In the genomic region with DNA sequence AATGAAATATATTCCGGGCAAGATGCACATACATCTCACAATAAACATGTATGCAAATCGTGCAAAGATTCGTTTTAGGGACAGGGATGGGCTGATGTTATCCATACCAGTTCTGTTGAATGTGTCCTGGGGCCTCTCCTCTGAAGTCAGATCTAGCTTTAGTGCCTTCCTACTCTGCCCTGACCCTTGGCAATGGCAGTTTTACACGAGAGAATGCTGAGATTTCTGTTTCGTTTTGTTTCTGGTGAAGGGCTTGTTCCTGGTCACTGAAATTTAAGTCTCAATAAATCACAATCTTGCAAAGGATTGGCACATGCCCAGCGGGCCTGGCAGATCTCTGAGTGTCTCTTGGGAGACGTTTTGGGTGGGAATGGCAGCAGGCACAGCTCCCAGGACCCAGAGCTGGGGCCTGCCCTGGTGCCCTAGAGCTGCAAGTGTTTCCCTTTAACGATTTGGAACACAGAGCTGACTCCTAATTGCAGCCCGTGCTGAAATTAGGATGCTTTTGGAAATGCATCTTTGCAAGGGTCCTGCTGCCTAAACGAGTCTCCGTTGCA, we compare ENCODE assay signal across 19 mouse cellular contexts.
DNase-seq lines count a peak whose midpoint lies in the region; ATAC-seq lines count a peak whose summit lies in the region.
"Had no signal": no experiment of that assay in that cellular context is flagged by ENCODE, and none has a peak within 500 bp of the region (broad histone marks: within the 10 kb centered on the region; RNA-seq: fewer than 3 reads in every experiment).

No protein-coding gene starts in this region.

- no peak overlapping the region for H3K4me3 ChIP-seq in neural tube, embryonic 13.5 days
- H3K4me3 ChIP-seq in limb, embryonic 12.5 days (replicated peaks), result no peak overlapping the region
- H3K4me3 ChIP-seq: embryonic facial prominence, embryonic 10.5 days; erythroblast, embryonic 14.5 days; heart, adult 2 months; hindbrain, embryonic 12.5 days; midbrain, embryonic 12.5 days had no signal

- H3K36me3 ChIP-seq in neural tube, embryonic 13.5 days, result no peaks in the 10 kb centered on the region
- H3K36me3 ChIP-seq in limb, embryonic 12.5 days, result no peaks in the 10 kb centered on the region
- H3K36me3 ChIP-seq: embryonic facial prominence, embryonic 10.5 days; hindbrain, embryonic 12.5 days; midbrain, embryonic 12.5 days had no signal

- H3K27me3 ChIP-seq in neural tube, embryonic 13.5 days, result no peaks in the 10 kb centered on the region
- peaks cover 4% of the 10 kb centered on the region; the same call in 1 of the 2 replicates for H3K27me3 ChIP-seq in limb, embryonic 12.5 days
- H3K27me3 ChIP-seq: hindbrain, embryonic 12.5 days; midbrain, embryonic 12.5 days had no signal

- no peak overlapping the region for H3K4me2 ChIP-seq in neural tube, embryonic 13.5 days
- no peak overlapping the region for H3K4me2 ChIP-seq in limb, embryonic 12.5 days
- H3K4me2 ChIP-seq: hindbrain, embryonic 12.5 days; midbrain, embryonic 12.5 days had no signal

- H3K27ac ChIP-seq in neural tube, embryonic 13.5 days (replicated peaks), result no peak overlapping the region; the same call in 1 of the 2 replicates
- peak overlapping the region; percentile 20; the same call in 1 of the 2 replicates for H3K27ac ChIP-seq in limb, embryonic 12.5 days
- H3K27ac ChIP-seq: heart, adult 2 months; hindbrain, embryonic 12.5 days; midbrain, embryonic 12.5 days; stomach, postnatal 0 days had no signal

- H3K9ac ChIP-seq in neural tube, embryonic 13.5 days, result no peak overlapping the region
- no peak overlapping the region for H3K9ac ChIP-seq in limb, embryonic 12.5 days (replicated peaks)
- H3K9ac ChIP-seq: hindbrain, embryonic 12.5 days; midbrain, embryonic 12.5 days had no signal

- peak; percentile 56; the same call in 1 of the 2 replicates for ATAC-seq in neural tube, embryonic 13.5 days (ENCODE audit: low read depth)
- ATAC-seq in limb, embryonic 12.5 days (ENCODE audit: insufficient number of reproducible peaks, insufficient read depth, low FRiP score, low TSS enrichment, low read depth), result no peak
- ATAC-seq: CD4-positive, CD25-positive, alpha-beta regulatory T cell, adult 4 months; intestine, embryonic 16.5 days had no signal

- WGBS in neural tube, embryonic 13.5 days, result 54% methylated on average over 11 of the region's 11 CpGs
- 57% methylated on average over 11 of the region's 11 CpGs for WGBS in limb, embryonic 12.5 days

- H3K9me3 ChIP-seq in neural tube, embryonic 13.5 days, result no peaks in the 10 kb centered on the region
- H3K9me3 ChIP-seq in limb, embryonic 12.5 days, result no peaks in the 10 kb centered on the region
- H3K9me3 ChIP-seq: embryonic facial prominence, embryonic 10.5 days; hindbrain, embryonic 12.5 days; midbrain, embryonic 12.5 days had no signal

- H3K4me1 ChIP-seq in neural tube, embryonic 13.5 days (replicated peaks), result peaks cover 14% of the 10 kb centered on the region
- H3K4me1 ChIP-seq in limb, embryonic 12.5 days (replicated peaks), result peaks cover 31% of the 10 kb centered on the region

- DNase-seq in heart, adult 11 months, result peak; percentile 63
- no peak for DNase-seq in heart, adult 9 months (ENCODE audit: low spot score in 2 of 2)
- no peak for DNase-seq in neural tube, embryonic 10.5 days (ENCODE audit: extremely low spot score, low spot score)
- peak; percentile 13 for DNase-seq in adrenal gland, adult 8-10 months
- no peak for DNase-seq in frontal cortex, postnatal 25 days (ENCODE audit: low spot score in 2 of 2)
- DNase-seq: heart, adult 2 months; kidney, postnatal 14 days; lung, postnatal 36 days; spleen, adult 18-20 months; thymus, postnatal 25 days had no signal

Comparison
In these comparisons a context has a peak if more than half of its experiments do, and no peak if none do; other contexts are left out.
1. DNase-seq: peak in heart, adult 11 months (single experiment) and adrenal gland, adult 8-10 months (single experiment); none in heart, adult 9 months (0 of 2), neural tube, embryonic 10.5 days (single experiment) and frontal cortex, postnatal 25 days (0 of 2).